Mouse (Mus musculus): Measurements from ENCODE around the gene Osbpl8. TPM values are rescaled to one million over a fixed set of nuclear protein-coding genes. Genes with fewer than 3 reads are reported as not detected.
"Not testable (repeated sequence)": the region's sequence is repeated elsewhere in the genome, so short reads cannot be mapped to it uniquely, and the experiment has no call there.

The Osbpl8 gene
- polyA plus RNA-seq, 1 experiment from 2014 or later, result 11.9 TPM

GRCm38 (mm10) chr10:111127388-111127787, 37.2 kb upstream of the Osbpl8 start:
- Histone ChIP-seq H3K27me3 (ENCODE audit: control insufficient read depth, insufficient read depth, low read length) (no peaks in the 10 kb centered on the region), H3K9me3 (ENCODE audit: control insufficient read depth, low read length) (no peaks in the 10 kb centered on the region), H3K27ac (ENCODE audit: low read depth, low read length) (no peak overlapping the region), H3K4me3 (ENCODE audit: low read depth, low read length) (no peak overlapping the region), H3K4me1 (ENCODE audit: control insufficient read depth, insufficient read depth, low read length) (no peaks in the 10 kb centered on the region), H3K4me2 (no peak overlapping the region), H3K9ac (ENCODE audit: low read length) (no peak overlapping the region), H3K36me3 (ENCODE audit: control insufficient read depth, insufficient read depth, low read length) (no peaks in the 10 kb centered on the region)
- no peak for DNase-seq (ENCODE audit: low spot score, missing footprints)
- WGBS, result 91% methylated on average over 10 of the region's 10 CpGs
- no peak for ATAC-seq (ENCODE audit: low FRiP score)

GRCm38 (mm10) chr10:111128493-111128892, 36.1 kb upstream of the Osbpl8 start:
- Histone ChIP-seq H3K4me2 (no peak overlapping the region), H3K4me3 (ENCODE audit: low read depth, low read length) (no peak overlapping the region), H3K27ac (ENCODE audit: low read depth, low read length) (no peak overlapping the region), H3K9me3 (ENCODE audit: control insufficient read depth, low read length) (no peaks in the 10 kb centered on the region), H3K27me3 (ENCODE audit: control insufficient read depth, insufficient read depth, low read length) (no peaks in the 10 kb centered on the region), H3K36me3 (ENCODE audit: control insufficient read depth, insufficient read depth, low read length) (no peaks in the 10 kb centered on the region), H3K4me1 (ENCODE audit: control insufficient read depth, insufficient read depth, low read length) (no peaks in the 10 kb centered on the region), H3K9ac (ENCODE audit: low read length) (no peak overlapping the region)
- WGBS, result 80% methylated on average over 3 of the region's 3 CpGs
- no peak for ATAC-seq (ENCODE audit: low FRiP score)
- no peak for DNase-seq (ENCODE audit: low spot score, missing footprints)

GRCm38 (mm10) chr10:111129867-111130620, 34.5 kb upstream of the Osbpl8 start:
- WGBS, result 88% methylated on average over 15 of the region's 15 CpGs
- no peaks in the 10 kb centered on the region for H3K36me3 ChIP-seq (ENCODE audit: control insufficient read depth, insufficient read depth, low read length)
- H3K27me3 ChIP-seq (ENCODE audit: control insufficient read depth, insufficient read depth, low read length), result no peaks in the 10 kb centered on the region
- no peak overlapping the region for H3K4me2 ChIP-seq
- H3K27ac ChIP-seq (ENCODE audit: low read depth, low read length), result no peak overlapping the region
- H3K9me3 ChIP-seq (ENCODE audit: control insufficient read depth, low read length), result no peaks in the 10 kb centered on the region
- ATAC-seq (ENCODE audit: low FRiP score) (no peak), DNase-seq (ENCODE audit: low spot score, missing footprints) (no peak)
- no peak overlapping the region for H3K4me3 ChIP-seq (ENCODE audit: low read depth, low read length)
- H3K9ac ChIP-seq (ENCODE audit: low read length), result no peak overlapping the region
- no peaks in the 10 kb centered on the region for H3K4me1 ChIP-seq (ENCODE audit: control insufficient read depth, insufficient read depth, low read length)

- no peak for DNase-seq (ENCODE audit: low spot score, missing footprints)
- no peaks in the 10 kb centered on the region for H3K4me1 ChIP-seq (ENCODE audit: control insufficient read depth, insufficient read depth, low read length)
- no peak overlapping the region for H3K27ac ChIP-seq (ENCODE audit: low read depth, low read length)
- H3K9ac ChIP-seq (ENCODE audit: low read length), result no peak overlapping the region
- H3K27me3 ChIP-seq (ENCODE audit: control insufficient read depth, insufficient read depth, low read length), result no peaks in the 10 kb centered on the region
- H3K4me2 ChIP-seq, result no peak overlapping the region
- no peaks in the 10 kb centered on the region for H3K9me3 ChIP-seq (ENCODE audit: control insufficient read depth, low read length)
- no peak overlapping the region for H3K4me3 ChIP-seq (ENCODE audit: low read depth, low read length)
- no peaks in the 10 kb centered on the region for H3K36me3 ChIP-seq (ENCODE audit: control insufficient read depth, insufficient read depth, low read length)
- 46% methylated on average over 3 of the region's 3 CpGs for WGBS
- no peak for ATAC-seq (ENCODE audit: low FRiP score)
Measured at GRCm38 (mm10) chr10:111130872-111131271, 33.7 kb upstream of the Osbpl8 start.

DNA sequence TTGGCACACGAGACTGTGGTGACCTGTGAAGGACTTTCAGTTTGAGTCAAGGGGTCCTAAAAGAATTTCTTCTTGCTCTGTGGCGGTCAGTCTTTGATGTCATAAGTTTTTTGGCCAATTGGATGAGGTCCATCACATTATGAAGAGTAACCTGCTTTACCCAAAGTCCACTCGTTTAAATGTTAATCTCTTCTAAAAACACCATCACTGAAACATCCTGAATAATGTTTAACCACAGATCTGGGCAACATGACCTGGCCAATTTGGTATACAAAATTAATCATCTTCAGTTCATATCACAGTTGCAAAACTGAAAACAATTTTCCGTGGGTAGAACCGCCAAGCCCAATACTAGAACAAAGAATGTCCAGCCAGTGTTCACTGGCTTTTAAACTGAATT, 31.3 kb upstream of the Osbpl8 start:
- H3K9ac ChIP-seq (ENCODE audit: low read length), result no peak overlapping the region
- WGBS, result 93% methylated on average over 5 of the region's 5 CpGs
- ATAC-seq (ENCODE audit: low FRiP score), result no peak

DNA sequence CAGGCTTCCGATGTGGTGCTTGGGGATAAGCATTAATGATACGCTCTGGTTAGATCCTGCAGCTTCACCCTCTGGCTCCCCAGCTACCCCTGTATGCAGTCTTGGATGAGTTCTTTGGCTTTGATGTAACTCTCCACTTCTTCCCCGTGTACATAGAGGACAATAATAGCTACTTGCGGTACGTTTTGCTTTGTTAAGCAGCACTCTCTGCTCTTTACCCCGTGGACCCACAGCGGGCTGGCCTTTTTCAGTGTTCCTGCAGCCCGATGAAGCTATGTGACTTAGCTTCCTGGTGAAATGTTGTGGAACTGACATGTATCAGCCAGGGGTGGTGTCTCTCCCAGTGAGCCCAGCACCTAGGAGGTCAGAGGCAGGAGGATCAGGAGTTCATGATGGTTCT, 30.6 kb upstream of the Osbpl8 start:
- no peak overlapping the region for H3K9ac ChIP-seq (ENCODE audit: low read length)
- ATAC-seq (ENCODE audit: low FRiP score), result no peak
- no peak overlapping the region for H3K27ac ChIP-seq (ENCODE audit: low read depth, low read length)
- H3K4me1 ChIP-seq (ENCODE audit: control insufficient read depth, insufficient read depth, low read length), result no peaks in the 10 kb centered on the region
- no peaks in the 10 kb centered on the region for H3K9me3 ChIP-seq (ENCODE audit: control insufficient read depth, low read length)
- H3K4me3 ChIP-seq (ENCODE audit: low read depth, low read length), result no peak overlapping the region
- H3K27me3 ChIP-seq (ENCODE audit: control insufficient read depth, insufficient read depth, low read length), result no peaks in the 10 kb centered on the region
- WGBS, result 88% methylated on average over 8 of the region's 8 CpGs
- H3K36me3 ChIP-seq (ENCODE audit: control insufficient read depth, insufficient read depth, low read length), result no peaks in the 10 kb centered on the region
- DNase-seq (ENCODE audit: low spot score, missing footprints), result no peak
- H3K4me2 ChIP-seq, result no peak overlapping the region

More for the DNA sequence above, 31.3 kb upstream of the Osbpl8 start:
- H3K36me3 ChIP-seq (ENCODE audit: control insufficient read depth, insufficient read depth, low read length), result no peaks in the 10 kb centered on the region
- H3K4me2 ChIP-seq, result no peak overlapping the region
- H3K4me1 ChIP-seq (ENCODE audit: control insufficient read depth, insufficient read depth, low read length), result no peaks in the 10 kb centered on the region
- no peaks in the 10 kb centered on the region for H3K27me3 ChIP-seq (ENCODE audit: control insufficient read depth, insufficient read depth, low read length)
- H3K27ac ChIP-seq (ENCODE audit: low read depth, low read length), result no peak overlapping the region
- H3K4me3 ChIP-seq (ENCODE audit: low read depth, low read length), result no peak overlapping the region
- H3K9me3 ChIP-seq (ENCODE audit: control insufficient read depth, low read length), result no peaks in the 10 kb centered on the region
- no peak for DNase-seq (ENCODE audit: low spot score, missing footprints)

DNA sequence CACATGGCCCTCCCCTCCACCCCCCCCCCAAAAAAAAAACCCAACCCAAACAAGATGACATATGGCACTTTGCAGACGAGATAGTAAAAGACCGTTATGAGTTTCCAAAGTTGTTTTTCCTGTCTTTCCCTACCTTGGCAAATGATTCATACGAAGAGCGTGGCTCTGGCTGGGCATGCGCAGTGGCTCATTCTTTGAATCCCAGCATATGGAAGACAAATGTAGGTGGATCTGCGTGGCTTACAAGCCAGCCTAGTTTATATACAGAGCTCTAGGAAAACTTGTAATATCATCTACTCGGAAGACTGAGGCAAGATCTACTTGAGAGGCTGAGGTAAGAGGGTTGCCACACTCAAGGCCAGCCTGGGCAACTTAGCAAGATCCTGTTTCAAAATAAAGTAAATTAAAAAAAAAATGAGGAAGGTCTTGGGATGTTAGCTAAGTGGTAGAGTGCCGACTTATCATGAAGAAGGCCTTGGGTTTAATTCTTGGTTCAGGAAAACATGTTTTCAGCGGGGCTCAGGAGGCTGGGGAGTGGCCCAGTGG, 30.1 kb upstream of the Osbpl8 start:
- no peak overlapping the region for H3K9ac ChIP-seq (ENCODE audit: low read length)
- H3K4me1 ChIP-seq (ENCODE audit: control insufficient read depth, insufficient read depth, low read length), result no peaks in the 10 kb centered on the region
- no peak for ATAC-seq (ENCODE audit: low FRiP score)
- no peaks in the 10 kb centered on the region for H3K27me3 ChIP-seq (ENCODE audit: control insufficient read depth, insufficient read depth, low read length)
- no peaks in the 10 kb centered on the region for H3K36me3 ChIP-seq (ENCODE audit: control insufficient read depth, insufficient read depth, low read length)
- 90% methylated on average over 9 of the region's 9 CpGs for WGBS
- H3K4me3 ChIP-seq (ENCODE audit: low read depth, low read length), result no peak overlapping the region
- H3K9me3 ChIP-seq (ENCODE audit: control insufficient read depth, low read length), result no peaks in the 10 kb centered on the region
- no peak overlapping the region for H3K27ac ChIP-seq (ENCODE audit: low read depth, low read length)
- no peak for DNase-seq (ENCODE audit: low spot score, missing footprints)
- H3K4me2 ChIP-seq, result no peak overlapping the region

GRCm38 (mm10) chr10:111136306-111136705, 28.2 kb upstream of the Osbpl8 start:
- DNase-seq (ENCODE audit: low spot score, missing footprints); H3K36me3 ChIP-seq (ENCODE audit: control insufficient read depth, insufficient read depth, low read length); H3K9ac ChIP-seq (ENCODE audit: low read length); H3K27me3 ChIP-seq (ENCODE audit: control insufficient read depth, insufficient read depth, low read length); H3K4me2 ChIP-seq; H3K4me3 ChIP-seq (ENCODE audit: low read depth, low read length); ATAC-seq (ENCODE audit: low FRiP score); H3K4me1 ChIP-seq (ENCODE audit: control insufficient read depth, insufficient read depth, low read length); H3K9me3 ChIP-seq (ENCODE audit: control insufficient read depth, low read length); H3K27ac ChIP-seq (ENCODE audit: low read depth, low read length): not testable (repeated sequence)
- WGBS, result 84% methylated on average over 5 of the region's 5 CpGs

GRCm38 (mm10) chr10:111137905-111138304, 26.6 kb upstream of the Osbpl8 start:
- no peaks in the 10 kb centered on the region for H3K36me3 ChIP-seq (ENCODE audit: control insufficient read depth, insufficient read depth, low read length)
- no peak overlapping the region for H3K27ac ChIP-seq (ENCODE audit: low read depth, low read length)
- no peak for ATAC-seq (ENCODE audit: low FRiP score)
- H3K4me2 ChIP-seq, result no peak overlapping the region
- no peak overlapping the region for H3K9ac ChIP-seq (ENCODE audit: low read length)
- WGBS, result 78% methylated on average over 4 of the region's 4 CpGs
- H3K27me3 ChIP-seq (ENCODE audit: control insufficient read depth, insufficient read depth, low read length), result no peaks in the 10 kb centered on the region
- no peak for DNase-seq (ENCODE audit: low spot score, missing footprints)
- H3K4me1 ChIP-seq (ENCODE audit: control insufficient read depth, insufficient read depth, low read length), result no peaks in the 10 kb centered on the region
- H3K9me3 ChIP-seq (ENCODE audit: control insufficient read depth, low read length), result no peaks in the 10 kb centered on the region
- H3K4me3 ChIP-seq (ENCODE audit: low read depth, low read length), result no peak overlapping the region

Measured in midbrain, embryonic 11.5 days (tissue).